Mouse (Mus musculus) 3134 (cell line): Measurements from ENCODE around the gene Mbd4.

ENCODE experiments used
- DNase-seq: peaks from one replicate; pipeline ENCODE4 v3.0.0-alpha.2; 2011; ENCODE audit warnings: low spot score; ENCODE audit not compliant: insufficient read length; ENCODE audit errors: extremely low read depth

Mbd4 gene

GRCm38 (mm10) chr6:115815041-115815440 lies 38.1 kb downstream of the Mbd4 start:
- DNase-seq, result no peak

DNA sequence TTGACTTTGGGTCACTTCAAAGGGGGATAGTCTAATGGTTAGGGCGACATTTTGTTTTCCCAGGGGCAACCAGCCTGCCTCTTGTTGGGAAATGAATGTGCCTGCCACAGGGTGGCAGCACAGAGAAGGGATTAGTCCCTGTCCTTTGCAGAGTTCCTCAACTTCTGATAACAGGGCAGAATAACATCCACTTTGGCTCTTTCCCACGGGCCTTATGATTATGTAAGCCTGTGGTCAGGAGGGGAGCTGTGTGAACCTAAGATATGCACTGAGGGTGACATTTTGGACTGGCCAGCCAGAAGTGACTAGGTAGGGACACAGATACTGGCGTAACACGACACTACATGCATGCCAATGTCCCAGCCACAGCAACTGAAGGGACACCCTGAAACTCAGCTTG lies 39.1 kb downstream of the Mbd4 start:
- no peak for DNase-seq

DNA sequence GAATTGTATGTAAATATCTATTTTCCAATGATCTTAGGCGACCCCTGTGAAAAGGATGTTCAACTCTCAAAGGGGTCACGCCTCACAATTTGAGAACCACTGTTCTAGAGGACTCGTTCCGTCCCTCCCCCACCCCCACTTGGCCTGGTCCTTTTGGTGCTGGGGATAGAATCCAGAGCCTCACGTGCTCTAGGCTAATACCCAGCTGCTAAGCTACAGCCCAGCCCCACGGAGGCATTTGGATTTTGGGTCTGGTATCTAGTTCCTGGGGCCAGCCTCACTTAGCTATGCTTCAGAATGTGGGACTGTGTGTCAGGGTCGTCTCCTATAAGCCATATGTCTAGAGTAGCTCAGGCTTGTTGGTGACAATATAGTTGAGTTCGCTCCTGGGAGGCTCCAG lies 41.6 kb downstream of the Mbd4 start:
- no peak for DNase-seq

- peak; percentile 85 for DNase-seq
Observed at GRCm38 (mm10) chr6:115808488-115809231, 44.5 kb downstream of the Mbd4 start, which contains the start of gene Rpl32. Rpl32 (minus strand) TSS chr6:115808747.

DNA sequence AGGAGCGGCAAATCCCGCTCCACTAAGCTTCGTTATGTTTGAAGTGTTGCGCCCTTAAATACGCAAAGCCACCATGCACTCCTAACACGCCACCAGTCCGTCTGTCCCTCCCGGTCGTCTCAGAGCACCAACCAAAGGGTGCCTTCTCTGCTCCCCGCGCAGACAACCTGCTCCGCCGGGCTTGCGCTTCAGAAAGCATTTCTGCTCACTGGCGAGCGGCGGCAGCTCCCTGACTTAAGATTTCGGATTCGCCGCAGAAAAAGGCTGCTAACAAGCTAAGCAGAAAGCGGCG lies 45.0 kb downstream of the Mbd4 start:
- DNase-seq, result no peak

- DNase-seq, result no peak
Observed at GRCm38 (mm10) chr6:115807464-115808195, 45.5 kb downstream of the Mbd4 start.

DNA sequence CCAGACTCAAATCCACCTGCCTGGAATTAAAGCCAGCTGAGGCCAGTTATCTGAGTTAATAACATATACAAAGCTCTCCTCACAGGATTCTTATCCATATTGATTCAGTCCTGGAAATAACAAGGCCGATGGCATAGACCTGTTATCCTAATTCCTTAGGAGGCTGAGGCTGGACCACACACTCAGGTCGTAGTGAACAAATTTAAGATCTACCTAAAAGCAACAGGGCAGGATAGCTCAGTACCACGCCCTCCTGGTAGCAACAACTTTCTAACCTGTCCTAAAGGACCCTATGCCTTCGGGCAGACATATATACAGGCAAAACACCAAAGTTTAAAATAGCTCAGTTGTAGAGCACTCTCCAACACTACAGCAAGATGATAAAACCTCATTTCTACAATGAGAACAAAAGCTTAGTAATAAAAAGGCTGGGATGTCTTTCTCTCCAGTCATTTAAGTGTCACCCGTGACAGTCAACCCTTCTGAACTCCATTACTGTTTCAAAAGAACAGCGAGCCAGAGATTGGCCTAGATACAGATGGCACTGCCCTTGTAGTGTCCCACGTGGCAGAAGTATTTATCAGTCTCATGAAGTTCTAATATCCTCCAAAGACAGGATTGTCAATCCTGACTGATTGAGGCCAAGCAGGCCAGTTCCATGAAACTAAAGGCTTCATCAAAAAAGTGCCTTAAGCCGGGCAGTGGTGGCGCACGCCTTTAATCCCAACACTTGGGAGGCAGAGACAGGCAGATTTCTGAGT lies 48.6 kb downstream of the Mbd4 start:
- DNase-seq, result no peak

GRCm38 (mm10) chr6:115803541-115804382 lies 49.4 kb downstream of the Mbd4 start:
- peak; percentile 82 for DNase-seq

- DNase-seq, result no peak
Observed at GRCm38 (mm10) chr6:115801811-115802210, 51.4 kb downstream of the Mbd4 start.

DNA sequence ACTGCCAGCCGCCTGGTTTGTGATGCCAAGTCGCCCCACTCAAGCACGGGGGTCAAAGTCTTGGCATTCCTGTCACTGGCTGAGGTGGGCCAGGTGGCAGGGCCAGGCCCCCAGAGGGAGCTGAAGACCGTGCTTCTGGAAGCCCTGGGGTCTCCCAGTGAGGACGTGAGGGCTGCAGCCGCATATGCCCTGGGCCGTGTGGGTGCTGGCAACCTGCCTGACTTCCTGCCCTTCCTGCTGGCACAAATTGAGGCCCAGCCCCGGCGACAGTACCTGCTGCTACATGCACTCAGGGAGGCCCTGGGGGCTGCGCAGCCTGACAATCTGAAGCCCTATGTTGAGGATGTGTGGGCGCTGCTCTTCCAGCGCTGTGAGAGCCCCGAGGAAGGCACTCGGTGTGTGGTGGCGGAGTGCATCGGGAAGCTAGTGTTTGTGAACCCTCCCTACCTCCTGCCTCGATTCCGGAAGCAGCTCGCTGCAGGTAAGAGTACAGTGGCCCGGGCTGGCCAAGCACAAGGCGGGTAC lies 60.4 kb downstream of the Mbd4 start:
- DNase-seq, result no peak

GRCm38 (mm10) chr6:115791842-115792686 lies 61.1 kb downstream of the Mbd4 start:
- peak; percentile 40 for DNase-seq

GRCm38 (mm10) chr6:115791016-115791415 lies 62.2 kb downstream of the Mbd4 start:
- no peak for DNase-seq
